Mouse (Mus musculus): ENCODE measurements around the gene Comt. TPM values are rescaled to one million over a fixed set of nuclear protein-coding genes. Genes with fewer than 3 reads are reported as not detected.
A peak's percentile ranks its signal among the peaks of the same experiment; 100 is the strongest.

Comt gene
- polyA plus RNA-seq, 1 experiment from 2014 or later = 127 TPM

DNA sequence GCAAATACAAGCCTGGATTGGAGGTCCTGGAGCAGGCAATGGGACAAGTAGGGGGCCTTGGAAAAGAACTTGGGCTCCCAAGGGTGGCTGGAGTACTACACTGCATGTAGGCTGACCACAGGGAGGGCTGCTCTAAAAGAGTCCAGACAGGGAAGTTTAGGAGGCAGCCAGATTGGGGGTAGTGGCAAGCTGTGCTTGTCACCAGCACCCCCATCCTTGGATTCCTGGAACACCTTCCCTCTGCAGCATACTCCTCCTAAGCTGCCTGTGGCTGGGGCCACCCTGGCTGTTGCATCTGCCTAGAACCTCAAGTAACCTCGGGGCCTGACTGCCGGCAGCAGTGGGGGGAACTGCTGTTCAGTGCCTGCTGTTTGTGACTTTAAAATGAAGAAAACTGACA lies 20.8 kb downstream of the Comt start:
- Histone ChIP-seq H3K9ac (replicated peaks; ENCODE audit: low read length) (no peak overlapping the region), H3K4me3 (ENCODE audit: low read length) (no peak overlapping the region), H3K27ac (ENCODE audit: low read length) (no peak overlapping the region), H3K9me3 (ENCODE audit: low read length) (no peaks in the 10 kb centered on the region), H3K27me3 (ENCODE audit: insufficient read depth, low read length) (no peaks in the 10 kb centered on the region), H3K4me1 (ENCODE audit: insufficient read depth, low read length) (peaks cover 15% of the 10 kb centered on the region), H3K4me2 (replicated peaks; ENCODE audit: low read depth, low read length) (no peak overlapping the region), H3K36me3 (ENCODE audit: insufficient read depth, low read length) (peaks cover 37% of the 10 kb centered on the region)
- 70% methylated on average over 2 of the region's 2 CpGs for WGBS
- ATAC-seq (ENCODE audit: low FRiP score, low TSS enrichment) = no peak

- Histone ChIP-seq H3K27ac (ENCODE audit: low read length) (no peak overlapping the region), H3K9me3 (ENCODE audit: low read length) (no peaks in the 10 kb centered on the region), H3K36me3 (ENCODE audit: insufficient read depth, low read length) (peaks cover 33% of the 10 kb centered on the region), H3K9ac (replicated peaks; ENCODE audit: low read length) (no peak overlapping the region), H3K4me1 (ENCODE audit: insufficient read depth, low read length) (peaks cover 14% of the 10 kb centered on the region), H3K4me2 (replicated peaks; ENCODE audit: low read depth, low read length) (no peak overlapping the region), H3K4me3 (ENCODE audit: low read length) (no peak overlapping the region), H3K27me3 (ENCODE audit: insufficient read depth, low read length) (no peaks in the 10 kb centered on the region)
- 86% methylated on average over 13 of the region's 13 CpGs for WGBS
- ATAC-seq (ENCODE audit: low FRiP score, low TSS enrichment) = no peak
Observed at GRCm38 (mm10) chr16:18405091-18405854, 21.4 kb downstream of the Comt start.

DNA sequence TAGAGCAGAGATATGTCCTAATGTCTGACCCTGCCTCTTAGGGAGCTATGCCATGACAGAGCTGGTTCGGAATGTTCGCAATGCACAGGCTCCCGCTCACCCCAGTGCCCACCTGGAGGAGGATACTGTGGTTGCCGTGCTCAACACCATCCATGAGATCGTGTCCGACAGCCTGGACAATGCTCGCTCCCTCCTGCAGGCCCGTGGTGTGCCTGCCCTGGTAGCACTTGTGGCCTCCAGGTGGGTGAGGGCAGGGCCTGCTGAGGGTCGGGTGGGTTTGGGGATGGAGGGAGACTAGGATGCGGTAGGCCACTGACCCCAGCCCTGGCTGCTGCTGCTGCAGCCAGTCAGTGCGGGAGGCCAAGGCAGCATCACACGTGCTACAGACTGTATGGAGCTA lies 23.4 kb downstream of the Comt start:
- Histone ChIP-seq H3K9ac (replicated peaks; ENCODE audit: low read length) (no peak overlapping the region), H3K4me3 (ENCODE audit: low read length) (no peak overlapping the region), H3K36me3 (ENCODE audit: insufficient read depth, low read length) (peaks cover 39% of the 10 kb centered on the region), H3K4me2 (replicated peaks; ENCODE audit: low read depth, low read length) (no peak overlapping the region), H3K9me3 (ENCODE audit: low read length) (no peaks in the 10 kb centered on the region), H3K27ac (ENCODE audit: low read length) (no peak overlapping the region), H3K4me1 (ENCODE audit: insufficient read depth, low read length) (peaks cover 7% of the 10 kb centered on the region; the same call in 1 of the 2 replicates), H3K27me3 (ENCODE audit: insufficient read depth, low read length) (no peaks in the 10 kb centered on the region)
- 83% methylated on average over 12 of the region's 12 CpGs for WGBS
- no peak for ATAC-seq (ENCODE audit: low FRiP score, low TSS enrichment)

DNA sequence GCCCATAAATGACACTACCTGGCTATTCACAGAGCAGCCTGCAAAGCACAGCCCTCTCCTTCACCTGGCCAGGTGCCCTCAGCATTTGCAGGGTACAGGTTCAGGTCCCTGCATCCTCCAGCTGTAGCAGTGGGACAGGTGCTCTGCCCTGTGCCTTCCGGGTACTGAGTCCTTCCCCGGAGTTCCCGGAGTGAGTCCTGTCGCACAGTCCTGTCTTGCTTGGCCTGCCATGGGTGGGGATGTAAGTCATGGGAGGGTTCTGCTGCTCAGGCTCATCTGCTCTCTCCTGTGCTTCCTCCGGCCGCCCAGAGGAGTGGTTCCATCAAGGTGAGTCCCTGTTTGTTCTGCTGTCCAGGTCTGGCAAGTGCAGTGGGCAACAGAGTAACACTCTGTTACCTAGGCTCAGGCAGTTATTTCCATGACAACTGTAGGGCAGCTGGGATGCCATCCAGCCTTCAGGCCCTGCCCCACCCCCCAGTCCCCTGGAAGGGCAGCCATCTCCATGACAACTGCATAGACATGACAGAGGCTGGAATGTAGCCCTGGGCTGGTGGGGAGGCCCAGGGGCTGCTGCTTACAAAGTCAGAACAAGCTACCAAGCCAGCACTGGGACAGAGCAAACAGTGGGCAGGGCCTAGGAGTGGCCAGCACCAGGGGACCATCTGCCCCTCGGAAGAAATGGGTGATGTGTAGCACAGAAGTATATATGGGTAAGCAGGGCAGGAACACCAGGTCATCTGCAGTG lies 26.0 kb downstream of the Comt start:
- H3K4me1 ChIP-seq (ENCODE audit: insufficient read depth, low read length) = peaks cover 17% of the 10 kb centered on the region
- no peak overlapping the region for H3K4me3 ChIP-seq (ENCODE audit: low read length)
- ATAC-seq (ENCODE audit: low FRiP score, low TSS enrichment) = peak; percentile 33
- 61% methylated on average over 7 of the region's 7 CpGs for WGBS
- peaks cover 47% of the 10 kb centered on the region for H3K36me3 ChIP-seq (ENCODE audit: insufficient read depth, low read length)
- no peaks in the 10 kb centered on the region for H3K9me3 ChIP-seq (ENCODE audit: low read length)
- H3K27me3 ChIP-seq (ENCODE audit: insufficient read depth, low read length) = no peaks in the 10 kb centered on the region
- no peak overlapping the region for H3K4me2 ChIP-seq (replicated peaks; ENCODE audit: low read depth, low read length)
- no peak overlapping the region for H3K27ac ChIP-seq (ENCODE audit: low read length)
- H3K9ac ChIP-seq (replicated peaks; ENCODE audit: low read length) = no peak overlapping the region

- no peak overlapping the region for H3K4me2 ChIP-seq (replicated peaks; ENCODE audit: low read depth, low read length)
- H3K27me3 ChIP-seq (ENCODE audit: insufficient read depth, low read length) = no peaks in the 10 kb centered on the region
- 72% methylated on average over 9 of the region's 9 CpGs for WGBS
- H3K4me1 ChIP-seq (ENCODE audit: insufficient read depth, low read length) = peaks cover 23% of the 10 kb centered on the region
- H3K27ac ChIP-seq (ENCODE audit: low read length) = no peak overlapping the region
- H3K36me3 ChIP-seq (ENCODE audit: insufficient read depth, low read length) = peaks cover 47% of the 10 kb centered on the region
- no peak overlapping the region for H3K4me3 ChIP-seq (ENCODE audit: low read length)
- H3K9ac ChIP-seq (replicated peaks; ENCODE audit: low read length) = no peak overlapping the region
- no peak for ATAC-seq (ENCODE audit: low FRiP score, low TSS enrichment)
- no peaks in the 10 kb centered on the region for H3K9me3 ChIP-seq (ENCODE audit: low read length)
Observed at GRCm38 (mm10) chr16:18400028-18400427, 26.6 kb downstream of the Comt start.

DNA sequence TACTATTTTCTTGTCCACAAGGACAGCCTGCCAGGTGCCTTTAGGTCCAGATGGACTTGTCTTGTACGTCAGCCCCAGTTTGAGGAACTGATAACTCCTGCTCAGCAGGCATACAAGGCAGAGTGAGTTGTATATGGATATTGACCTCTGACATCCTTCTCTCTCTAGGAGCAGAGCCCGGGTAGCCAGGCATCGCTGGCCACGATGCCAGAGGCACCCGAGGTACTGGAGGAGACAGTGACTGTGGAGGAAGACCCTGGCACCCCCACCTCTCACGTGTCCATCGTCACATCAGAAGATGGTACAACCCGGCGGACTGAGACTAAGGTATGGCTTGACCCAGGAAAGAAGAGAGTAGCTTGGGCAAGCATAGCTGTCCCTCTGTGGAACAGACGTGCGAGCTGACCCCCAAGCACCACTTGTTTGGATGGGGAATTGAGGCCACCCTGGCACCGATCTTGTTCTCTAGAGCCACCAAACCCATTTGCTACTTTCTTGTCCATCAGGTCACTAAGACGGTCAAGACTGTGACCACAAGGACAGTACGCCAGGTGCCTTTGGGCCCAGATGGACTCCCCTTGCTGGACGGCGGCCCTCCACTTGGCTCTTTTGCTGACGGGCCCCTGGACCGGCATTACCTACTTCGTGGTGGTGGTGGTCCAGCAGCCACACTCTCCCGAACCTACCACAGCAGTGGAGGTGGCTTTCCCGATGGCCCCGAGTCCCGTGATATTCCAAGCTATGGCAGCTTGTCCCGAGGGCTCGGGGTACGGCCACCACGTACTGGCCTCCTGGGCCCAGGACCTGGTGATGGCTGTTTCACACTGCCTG lies 29.6 kb downstream of the Comt start:
- ATAC-seq (ENCODE audit: low FRiP score, low TSS enrichment) = no peak
- no peaks in the 10 kb centered on the region for H3K27me3 ChIP-seq (ENCODE audit: insufficient read depth, low read length)

GRCm38 (mm10) chr16:18396201-18396600 lies 30.5 kb downstream of the Comt start:
- ATAC-seq (ENCODE audit: low FRiP score, low TSS enrichment) = no peak
- WGBS = 70% methylated on average over 2 of the region's 2 CpGs
- Histone ChIP-seq H3K4me3 (ENCODE audit: low read length) (no peak overlapping the region), H3K9ac (replicated peaks; ENCODE audit: low read length) (no peak overlapping the region; the same call in 1 of the 2 replicates), H3K36me3 (ENCODE audit: insufficient read depth, low read length) (peaks cover 28% of the 10 kb centered on the region), H3K27ac (ENCODE audit: low read length) (peak overlapping the region; percentile 70), H3K27me3 (ENCODE audit: insufficient read depth, low read length) (no peaks in the 10 kb centered on the region), H3K4me1 (ENCODE audit: insufficient read depth, low read length) (peaks cover 43% of the 10 kb centered on the region), H3K4me2 (replicated peaks; ENCODE audit: low read depth, low read length) (no peak overlapping the region), H3K9me3 (ENCODE audit: low read length) (no peaks in the 10 kb centered on the region)

More for the DNA sequence above, 29.6 kb downstream of the Comt start:
- 95% methylated on average over 27 of the region's 27 CpGs for WGBS
- Histone ChIP-seq H3K36me3 (ENCODE audit: insufficient read depth, low read length) (peaks cover 35% of the 10 kb centered on the region), H3K4me2 (replicated peaks; ENCODE audit: low read depth, low read length) (no peak overlapping the region), H3K4me3 (ENCODE audit: low read length) (no peak overlapping the region), H3K9ac (replicated peaks; ENCODE audit: low read length) (no peak overlapping the region), H3K9me3 (ENCODE audit: low read length) (no peaks in the 10 kb centered on the region), H3K27ac (ENCODE audit: low read length) (no peak overlapping the region), H3K4me1 (ENCODE audit: insufficient read depth, low read length) (peaks cover 42% of the 10 kb centered on the region)

DNA sequence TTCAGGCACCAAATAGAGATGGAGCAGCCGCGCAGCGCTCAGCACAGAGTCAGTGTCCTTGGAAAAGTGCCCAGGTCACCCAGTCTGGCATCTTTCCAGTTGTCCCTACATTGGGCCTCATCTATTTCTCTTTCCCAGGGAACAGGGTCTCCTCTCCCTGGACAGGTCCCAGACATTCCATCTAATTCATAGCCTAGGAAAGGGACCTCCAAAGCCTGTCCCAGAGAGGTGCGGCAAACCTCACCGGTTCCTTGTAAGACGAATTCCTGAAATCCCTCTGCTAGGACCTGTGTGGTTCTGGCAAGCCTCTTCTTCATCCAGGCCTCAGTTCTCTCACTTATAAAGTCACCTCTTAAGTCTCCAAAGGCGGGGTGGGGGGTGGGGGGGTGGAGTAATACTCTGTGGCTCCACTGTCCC lies 31.0 kb downstream of the Comt start:
- H3K27ac ChIP-seq (ENCODE audit: low read length) = peak overlapping the region; percentile 70
- no peak overlapping the region; the same call in 1 of the 2 replicates for H3K9ac ChIP-seq (replicated peaks; ENCODE audit: low read length)
- H3K4me3 ChIP-seq (ENCODE audit: low read length) = no peak overlapping the region
- H3K4me1 ChIP-seq (ENCODE audit: insufficient read depth, low read length) = peaks cover 38% of the 10 kb centered on the region
- no peaks in the 10 kb centered on the region for H3K27me3 ChIP-seq (ENCODE audit: insufficient read depth, low read length)
- peaks cover 28% of the 10 kb centered on the region for H3K36me3 ChIP-seq (ENCODE audit: insufficient read depth, low read length)
- H3K9me3 ChIP-seq (ENCODE audit: low read length) = no peaks in the 10 kb centered on the region
- no peak overlapping the region for H3K4me2 ChIP-seq (replicated peaks; ENCODE audit: low read depth, low read length)
- WGBS = 48% methylated on average over 6 of the region's 7 CpGs
- peak; percentile 14; the same call in 1 of the 2 replicates for ATAC-seq (ENCODE audit: low FRiP score, low TSS enrichment)

- no peaks in the 10 kb centered on the region for H3K9me3 ChIP-seq (ENCODE audit: low read length)
- no peak for ATAC-seq (ENCODE audit: low FRiP score, low TSS enrichment)
- H3K36me3 ChIP-seq (ENCODE audit: insufficient read depth, low read length) = peaks cover 25% of the 10 kb centered on the region
- no peak overlapping the region for H3K4me3 ChIP-seq (ENCODE audit: low read length)
- H3K9ac ChIP-seq (replicated peaks; ENCODE audit: low read length) = peak overlapping the region; percentile 37
- H3K27me3 ChIP-seq (ENCODE audit: insufficient read depth, low read length) = no peaks in the 10 kb centered on the region
- peak overlapping the region; percentile 25; the same call in 1 of the 2 replicates for H3K27ac ChIP-seq (ENCODE audit: low read length)
- peaks cover 36% of the 10 kb centered on the region for H3K4me1 ChIP-seq (ENCODE audit: insufficient read depth, low read length)
- H3K4me2 ChIP-seq (replicated peaks; ENCODE audit: low read depth, low read length) = no peak overlapping the region
- WGBS = 31% methylated on average over 11 of the region's 11 CpGs
Observed at GRCm38 (mm10) chr16:18394777-18395619, 31.7 kb downstream of the Comt start.
